Mouse (Mus musculus) embryonic facial prominence, embryonic 15.5 days (tissue): ENCODE measurements at regions not wholly inside any gene's neighbourhood (a gene's known extent, or its start where the extent isn't known, plus 50 kb on each side); places are given as distances from the start of the nearest gene placed in this dataset.

Source experiments
- ATAC-seq: fragments of 200-750 bp; cut with Nextera tagmentation; 2 replicates; pipeline ENCODE4 v1.8.0; 2017; ENCODE audit warnings: low read depth, moderate TSS enrichment; ENCODE audit not compliant: insufficient number of reproducible peaks, low FRiP score, low TSS enrichment
- H3K27ac ChIP-seq: fragments of 300-500 bp; sonication (generic); replicated peaks from 2 replicates; pipeline ENCODE4 v1.5.1; 2015; ENCODE audit warnings: mild to moderate bottlenecking, inconsistent platforms
- H3K27me3 ChIP-seq: fragments of 300-500 bp; sonication (generic); 2 replicates; pipeline ENCODE4 v1.6.1; 2015; ENCODE audit warnings: inconsistent platforms
- H3K36me3 ChIP-seq: fragments of 300-500 bp; sonication (generic); 2 replicates; pipeline ENCODE4 v1.6.1; 2015; ENCODE audit warnings: mild to moderate bottlenecking, inconsistent platforms
- H3K4me1 ChIP-seq: fragments of 300-500 bp; sonication (generic); 2 replicates; pipeline ENCODE4 v1.6.1; 2015; ENCODE audit warnings: inconsistent platforms
- H3K4me2 ChIP-seq: fragments of 300-500 bp; sonication (generic); replicated peaks from 2 replicates; pipeline ENCODE4 v1.6.1; 2015; ENCODE audit warnings: mild to moderate bottlenecking, inconsistent platforms
- H3K4me3 ChIP-seq: fragments of 300-500 bp; sonication (generic); replicated peaks from 2 replicates; pipeline ENCODE4 v1.5.1; 2015; ENCODE audit warnings: mild to moderate bottlenecking, inconsistent platforms
- H3K9ac ChIP-seq: fragments of 300-500 bp; sonication (generic); 2 replicates; pipeline ENCODE4 v1.6.1; 2015; ENCODE audit warnings: inconsistent platforms
- H3K9me3 ChIP-seq: fragments of 300-500 bp; sonication (generic); replicated peaks from 2 replicates; pipeline ENCODE4 v1.6.1; 2016; ENCODE audit warnings: inconsistent platforms
- WGBS: fragments of 180-500 bp; shearing (Covaris S2); methylation state at CpG from one replicate; pipeline ENCODE4 v1.1.7; 2015; 5-methylcytosine and 5-hydroxymethylcytosine counted together

GRCm38 (mm10) chr4:95203577-95203976, 151.6 kb upstream of the Jun start:
- Histone ChIP-seq H3K27me3 (no peaks in the 10 kb centered on the region), H3K27ac (no peak overlapping the region), H3K4me3 (no peak overlapping the region), H3K4me1 (no peaks in the 10 kb centered on the region), H3K9ac (no peak overlapping the region), H3K4me2 (no peak overlapping the region), H3K36me3 (no peaks in the 10 kb centered on the region), H3K9me3 (no peaks in the 10 kb centered on the region)
- ATAC-seq: no peak

- Histone ChIP-seq H3K4me1 (no peaks in the 10 kb centered on the region), H3K36me3 (no peaks in the 10 kb centered on the region), H3K9me3 (no peaks in the 10 kb centered on the region), H3K9ac (no peak overlapping the region), H3K27ac (no peak overlapping the region), H3K27me3 (no peaks in the 10 kb centered on the region), H3K4me3 (no peak overlapping the region), H3K4me2 (no peak overlapping the region)
- no peak for ATAC-seq
- 51% methylated on average over 1 of the region's 1 CpGs for WGBS
Observed at GRCm38 (mm10) chr4:95205372-95205771, 153.3 kb upstream of the Jun start.

DNA sequence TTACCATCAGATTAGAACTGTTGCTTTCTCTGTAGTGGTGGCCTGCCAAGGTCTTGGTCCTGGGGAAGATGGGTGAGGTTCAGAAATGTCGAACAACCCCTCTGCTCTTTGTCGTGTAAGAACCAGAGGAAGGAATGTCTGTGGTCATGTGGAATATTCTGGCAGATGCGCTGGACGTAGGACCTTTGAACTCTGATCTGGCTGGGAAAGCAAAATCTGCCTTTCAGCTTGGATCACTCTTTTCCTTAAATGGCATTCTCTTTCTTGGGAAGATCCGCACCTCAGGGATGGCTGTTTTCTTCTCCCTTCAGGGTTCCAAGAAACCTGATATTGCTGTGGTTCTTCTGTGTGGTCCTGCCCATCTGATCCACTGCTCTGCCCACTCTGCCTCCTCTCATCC, 155.8 kb upstream of the Jun start:
- no peak for ATAC-seq
- Histone ChIP-seq H3K27ac (no peak overlapping the region), H3K27me3 (no peaks in the 10 kb centered on the region), H3K4me3 (no peak overlapping the region), H3K36me3 (no peaks in the 10 kb centered on the region), H3K4me1 (no peaks in the 10 kb centered on the region), H3K9me3 (no peaks in the 10 kb centered on the region), H3K9ac (no peak overlapping the region), H3K4me2 (no peak overlapping the region)
- WGBS: 71% methylated on average over 5 of the region's 5 CpGs

DNA sequence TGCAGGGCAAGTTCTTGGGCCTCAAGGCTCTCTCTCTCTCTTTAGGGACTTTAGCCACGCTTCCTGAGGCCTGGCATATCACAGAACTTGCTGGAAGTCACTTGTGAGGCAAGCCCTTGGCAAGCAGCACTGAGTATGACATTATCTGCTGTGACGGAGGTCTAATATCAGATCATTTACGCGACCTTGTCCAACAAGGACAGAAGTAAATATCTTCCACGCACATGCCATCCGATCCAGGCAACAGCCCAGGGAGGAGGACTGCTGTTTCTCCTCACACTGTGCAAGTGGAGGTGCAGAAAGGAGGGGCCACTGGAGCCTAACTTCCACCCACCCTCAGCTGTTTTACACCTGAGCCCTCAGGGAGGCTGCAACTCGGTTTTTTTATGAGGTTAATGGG, 156.8 kb upstream of the Jun start:
- no peak for ATAC-seq
- H3K27me3 ChIP-seq: no peaks in the 10 kb centered on the region
- H3K4me2 ChIP-seq: no peak overlapping the region
- no peak overlapping the region for H3K27ac ChIP-seq
- no peak overlapping the region for H3K4me3 ChIP-seq
- no peaks in the 10 kb centered on the region for H3K9me3 ChIP-seq
- 62% methylated on average over 7 of the region's 7 CpGs for WGBS
- no peak overlapping the region for H3K9ac ChIP-seq
- H3K36me3 ChIP-seq: no peaks in the 10 kb centered on the region
- H3K4me1 ChIP-seq: no peaks in the 10 kb centered on the region

GRCm38 (mm10) chr4:95209322-95210119, 157.5 kb upstream of the Jun start:
- 85% methylated on average over 3 of the region's 3 CpGs for WGBS

GRCm38 (mm10) chr4:95212561-95212960, 160.5 kb upstream of the Jun start:
- no peak for ATAC-seq

More at GRCm38 (mm10) chr4:95209322-95210119, 157.5 kb upstream of the Jun start:
- Histone ChIP-seq H3K27me3 (no peaks in the 10 kb centered on the region), H3K27ac (no peak overlapping the region), H3K9me3 (no peaks in the 10 kb centered on the region), H3K36me3 (no peaks in the 10 kb centered on the region), H3K9ac (no peak overlapping the region), H3K4me3 (no peak overlapping the region), H3K4me2 (no peak overlapping the region), H3K4me1 (no peaks in the 10 kb centered on the region)
- no peak for ATAC-seq

GRCm38 (mm10) chr4:95213026-95213425, 161.0 kb upstream of the Jun start:
- Histone ChIP-seq H3K9ac (no peak overlapping the region), H3K9me3 (no peaks in the 10 kb centered on the region), H3K27ac (no peak overlapping the region), H3K4me2 (no peak overlapping the region), H3K36me3 (no peaks in the 10 kb centered on the region), H3K4me1 (no peaks in the 10 kb centered on the region), H3K27me3 (no peaks in the 10 kb centered on the region), H3K4me3 (no peak overlapping the region)
- 83% methylated on average over 3 of the region's 3 CpGs for WGBS
- no peak for ATAC-seq

More at GRCm38 (mm10) chr4:95212561-95212960, 160.5 kb upstream of the Jun start:
- H3K27me3 ChIP-seq: no peaks in the 10 kb centered on the region
- WGBS: 73% methylated on average over 2 of the region's 2 CpGs
- H3K27ac ChIP-seq: no peak overlapping the region
- no peaks in the 10 kb centered on the region for H3K36me3 ChIP-seq
- H3K9me3 ChIP-seq: no peaks in the 10 kb centered on the region
- H3K9ac ChIP-seq: no peak overlapping the region
- H3K4me3 ChIP-seq: no peak overlapping the region
- H3K4me2 ChIP-seq: no peak overlapping the region
- H3K4me1 ChIP-seq: no peaks in the 10 kb centered on the region

- Histone ChIP-seq H3K27ac (no peak overlapping the region), H3K9ac (no peak overlapping the region), H3K9me3 (no peaks in the 10 kb centered on the region), H3K36me3 (no peaks in the 10 kb centered on the region), H3K4me3 (no peak overlapping the region), H3K4me1 (no peaks in the 10 kb centered on the region), H3K4me2 (no peak overlapping the region), H3K27me3 (no peaks in the 10 kb centered on the region)
- WGBS: 100% methylated on average over 2 of the region's 2 CpGs
- no peak for ATAC-seq
Observed at GRCm38 (mm10) chr4:95214026-95214425, 162.0 kb upstream of the Jun start.

DNA sequence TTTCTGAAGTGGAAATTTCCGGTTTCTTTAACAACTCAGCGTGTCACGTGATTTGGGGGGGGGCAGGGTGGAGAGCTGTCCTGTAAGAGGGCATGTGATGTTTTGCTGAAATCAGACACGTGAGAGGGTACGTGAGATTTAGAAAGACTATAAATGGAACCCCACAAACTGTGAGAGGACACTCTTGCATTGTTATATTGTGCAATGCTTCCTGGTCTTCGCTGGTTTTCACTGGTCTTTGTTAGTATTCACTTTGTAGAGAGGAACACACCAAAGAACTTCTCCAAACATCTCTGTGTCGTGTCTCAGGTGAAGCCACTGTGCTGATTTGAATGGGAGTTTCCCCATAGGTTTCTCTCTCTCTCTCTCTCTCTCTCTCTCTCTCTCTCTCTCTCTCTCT, 163.2 kb upstream of the Jun start:
- Histone ChIP-seq H3K4me1 (no peaks in the 10 kb centered on the region), H3K27me3 (no peaks in the 10 kb centered on the region), H3K4me3 (no peak overlapping the region), H3K36me3 (no peaks in the 10 kb centered on the region), H3K9me3 (no peaks in the 10 kb centered on the region), H3K4me2 (no peak overlapping the region), H3K27ac (no peak overlapping the region), H3K9ac (no peak overlapping the region)
- WGBS: 85% methylated on average over 7 of the region's 7 CpGs
- ATAC-seq: no peak

- Histone ChIP-seq H3K9ac (no peak overlapping the region), H3K36me3 (no peaks in the 10 kb centered on the region), H3K27me3 (no peaks in the 10 kb centered on the region), H3K9me3 (no peaks in the 10 kb centered on the region), H3K4me3 (no peak overlapping the region), H3K4me1 (no peaks in the 10 kb centered on the region), H3K27ac (no peak overlapping the region), H3K4me2 (no peak overlapping the region)
- WGBS: 64% methylated on average over 1 of the region's 1 CpGs
- no peak for ATAC-seq
Observed at GRCm38 (mm10) chr4:95230461-95230860, 178.4 kb upstream of the Jun start.

DNA sequence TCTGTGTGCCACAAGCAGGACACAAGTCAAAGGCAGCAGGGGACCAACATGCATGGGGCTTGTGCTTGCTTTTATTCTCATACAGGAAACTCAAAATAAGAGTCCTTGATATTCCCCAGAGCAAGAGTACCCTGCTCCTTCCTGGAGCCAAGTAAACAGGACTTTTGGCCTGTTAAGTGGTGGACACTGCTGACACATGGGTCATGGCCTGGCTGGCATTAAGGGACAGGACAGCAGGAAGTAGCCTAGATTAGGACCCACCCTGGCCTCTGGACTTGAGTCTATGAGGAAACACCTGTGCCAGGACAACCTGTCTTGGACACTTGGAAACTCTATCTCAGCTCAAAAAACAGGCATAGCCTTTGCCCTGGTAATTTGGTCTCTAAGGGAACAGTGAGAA, 181.0 kb upstream of the Jun start:
- no peak overlapping the region for H3K9ac ChIP-seq
- H3K4me2 ChIP-seq: no peak overlapping the region
- no peaks in the 10 kb centered on the region for H3K4me1 ChIP-seq
- H3K4me3 ChIP-seq: no peak overlapping the region
- H3K27me3 ChIP-seq: no peaks in the 10 kb centered on the region
- H3K27ac ChIP-seq: no peak overlapping the region
- no peaks in the 10 kb centered on the region for H3K36me3 ChIP-seq
- no peaks in the 10 kb centered on the region for H3K9me3 ChIP-seq
- ATAC-seq: no peak

DNA sequence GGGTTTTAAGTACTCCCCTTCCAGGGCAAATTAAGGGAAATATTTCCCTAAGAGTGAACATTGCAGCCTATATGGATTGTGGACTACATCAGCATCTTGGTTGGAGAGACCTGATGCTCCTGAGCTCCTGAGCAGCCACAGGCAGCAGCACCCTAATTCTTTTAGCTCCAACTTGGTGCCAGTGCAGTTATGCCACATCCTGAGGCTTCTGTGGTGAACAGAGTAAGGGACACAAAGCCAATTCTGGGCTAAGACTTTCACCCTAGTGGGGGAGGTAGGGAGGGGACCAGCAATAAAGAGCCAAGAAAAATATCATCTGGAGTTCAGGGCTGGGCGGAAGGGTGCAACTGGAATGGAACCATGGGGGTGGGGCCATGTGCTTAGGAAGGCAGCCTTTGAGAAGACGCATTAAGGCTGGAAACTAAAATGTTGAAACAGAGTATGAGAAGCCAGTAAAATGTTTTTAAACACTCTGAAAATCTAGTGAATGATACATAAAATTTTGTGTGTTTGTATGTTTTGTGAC, 182.1 kb upstream of the Jun start:
- Histone ChIP-seq H3K4me3 (no peak overlapping the region), H3K4me2 (no peak overlapping the region), H3K4me1 (no peaks in the 10 kb centered on the region), H3K36me3 (no peaks in the 10 kb centered on the region), H3K27ac (no peak overlapping the region), H3K9me3 (no peaks in the 10 kb centered on the region), H3K9ac (no peak overlapping the region), H3K27me3 (no peaks in the 10 kb centered on the region)
- WGBS: 85% methylated on average over 2 of the region's 2 CpGs
- ATAC-seq: no peak
